Mouse (Mus musculus) thymus, postnatal 4 days (tissue): ENCODE data around the gene Scn5a.

Experiments used
- DNase-seq: peaks from one replicate; pipeline ENCODE4 v3.0.0; 2021

Gene Scn5a

DNA sequence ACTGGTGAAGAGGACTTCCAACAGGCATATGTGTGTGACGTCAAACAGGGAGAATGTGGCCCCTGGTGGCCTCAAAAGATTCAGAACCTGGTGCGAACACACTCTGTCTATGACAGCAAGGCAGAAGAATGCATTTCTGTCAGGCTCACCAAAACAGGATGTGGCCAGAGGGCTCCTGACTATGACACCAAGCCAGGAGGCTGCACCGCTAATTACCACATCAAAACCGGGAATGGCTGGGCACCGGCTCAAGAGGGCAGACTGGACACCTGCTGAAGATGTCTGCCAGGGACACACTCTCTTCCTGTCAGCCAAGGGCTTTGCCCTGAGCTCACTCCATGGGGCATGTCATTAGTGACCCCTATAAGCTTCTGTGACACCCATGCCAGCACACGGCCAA is 15.2 kb downstream of the Scn5a start:
- no peak for DNase-seq

- DNase-seq = no peak
These were observed 16.6 kb downstream of the Scn5a start for GRCm38 (mm10) chr9:119562256-119562655.

- no peak for DNase-seq
These were observed 17.1 kb downstream of the Scn5a start for GRCm38 (mm10) chr9:119561746-119562145.

DNA sequence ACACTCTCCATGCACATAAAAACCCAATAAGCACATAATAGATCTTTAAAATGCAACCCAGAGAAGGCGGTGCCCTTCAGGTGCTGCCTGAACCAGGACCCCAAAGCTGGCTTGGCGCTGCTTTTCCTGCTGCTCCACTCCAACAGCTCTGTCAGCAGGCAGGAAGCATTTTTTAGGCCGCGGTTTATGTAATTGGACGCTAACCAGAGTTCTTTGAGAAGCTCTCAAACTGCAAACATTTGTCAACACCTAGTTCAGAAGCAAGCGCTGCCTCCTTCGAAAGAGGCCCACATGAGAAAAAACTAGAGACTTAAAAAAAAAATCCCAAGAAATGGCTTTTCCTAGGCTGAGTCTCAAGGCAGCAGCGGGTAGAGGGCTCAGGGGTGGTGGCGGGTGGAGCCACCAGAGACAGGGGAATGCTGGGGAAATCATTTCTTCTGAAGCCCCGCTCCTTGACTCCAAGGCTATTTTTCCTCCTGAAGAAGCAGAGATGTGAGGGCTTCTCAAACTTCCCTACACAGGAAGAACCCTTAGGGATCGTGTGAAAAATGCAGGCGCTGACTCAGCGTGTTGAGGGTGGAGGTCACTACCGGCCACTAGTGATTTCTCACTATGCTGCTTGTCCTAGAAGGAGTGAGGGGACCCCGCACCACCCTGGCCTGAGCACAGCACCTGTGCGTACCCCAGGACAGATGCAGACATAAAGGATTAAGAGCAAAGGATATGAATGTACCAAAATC is 19.1 kb downstream of the Scn5a start:
- no peak for DNase-seq

DNA sequence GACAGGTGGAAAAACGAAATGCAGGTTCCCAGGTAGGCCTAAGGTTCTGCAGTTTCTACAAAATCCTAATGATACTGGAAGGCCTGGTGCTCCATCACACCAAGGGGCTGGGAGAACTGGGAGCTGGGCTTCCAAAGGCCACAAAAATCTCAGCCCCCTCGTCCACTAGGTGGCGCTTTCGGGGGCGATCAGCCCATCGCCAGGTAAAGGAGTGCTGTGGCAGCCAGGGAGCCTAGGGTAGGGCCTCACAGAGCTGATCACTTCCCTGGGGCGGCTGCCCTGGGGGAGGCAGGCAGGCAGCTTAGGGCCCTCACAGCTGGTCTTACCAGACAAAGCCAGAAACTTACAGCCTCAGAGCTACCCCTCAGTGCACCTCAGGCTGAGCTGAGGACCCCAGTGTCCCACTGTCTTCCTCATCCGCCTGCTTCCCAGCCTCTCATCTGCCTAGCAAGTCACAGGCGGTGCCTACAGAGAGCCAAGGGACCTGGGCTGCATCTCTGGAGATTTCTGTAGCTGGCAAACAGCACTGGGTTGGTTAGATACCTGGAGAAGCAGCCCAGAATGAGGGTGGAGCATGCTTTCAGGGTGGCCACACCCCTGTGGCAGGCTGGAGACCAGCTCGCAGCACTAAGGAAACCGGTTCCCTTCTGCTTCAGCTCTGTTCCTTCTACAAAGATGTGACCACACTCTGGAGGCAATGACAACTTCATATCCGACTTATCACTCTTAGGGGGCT is 20.5 kb downstream of the Scn5a start:
- DNase-seq = peak; percentile 84

DNA sequence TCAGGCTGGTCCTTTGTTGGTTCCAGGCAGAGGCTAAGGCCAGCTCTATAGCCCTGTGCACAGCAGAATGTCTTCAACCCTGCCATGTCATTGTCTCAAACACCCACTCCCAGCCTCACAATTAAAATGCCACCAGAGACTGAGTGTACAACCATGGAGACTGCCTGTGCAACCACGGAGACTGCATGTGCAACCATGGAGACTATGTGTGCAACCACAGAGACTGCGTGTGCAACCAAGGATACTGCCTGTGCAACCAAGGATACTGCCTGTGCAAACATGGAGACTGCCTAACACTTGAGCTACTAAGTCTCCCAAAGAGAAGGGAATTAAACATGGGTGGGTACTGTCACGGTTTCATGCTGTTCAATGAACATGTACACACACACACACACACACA is 22.8 kb downstream of the Scn5a start:
- no peak for DNase-seq

DNA sequence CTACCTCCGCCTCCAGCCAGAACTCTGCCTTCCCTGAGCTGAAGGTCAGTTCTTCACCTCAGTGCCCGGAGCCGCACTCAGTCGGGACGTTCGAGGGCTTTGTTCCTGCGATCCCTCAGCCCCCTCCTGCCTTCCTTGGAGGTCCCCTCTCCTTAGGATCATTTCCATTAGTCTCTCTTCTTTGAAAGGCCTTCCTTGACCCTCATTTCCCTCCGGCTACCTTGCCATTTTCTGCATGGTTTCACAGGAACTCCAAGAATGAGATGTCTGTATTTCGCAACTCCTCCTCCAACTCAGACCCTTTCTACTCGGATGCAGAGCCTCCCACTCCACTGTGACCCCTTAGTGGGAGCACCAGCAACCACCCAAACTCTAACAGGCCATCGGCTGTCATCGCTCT is 31.3 kb downstream of the Scn5a start:
- DNase-seq = no peak

DNA sequence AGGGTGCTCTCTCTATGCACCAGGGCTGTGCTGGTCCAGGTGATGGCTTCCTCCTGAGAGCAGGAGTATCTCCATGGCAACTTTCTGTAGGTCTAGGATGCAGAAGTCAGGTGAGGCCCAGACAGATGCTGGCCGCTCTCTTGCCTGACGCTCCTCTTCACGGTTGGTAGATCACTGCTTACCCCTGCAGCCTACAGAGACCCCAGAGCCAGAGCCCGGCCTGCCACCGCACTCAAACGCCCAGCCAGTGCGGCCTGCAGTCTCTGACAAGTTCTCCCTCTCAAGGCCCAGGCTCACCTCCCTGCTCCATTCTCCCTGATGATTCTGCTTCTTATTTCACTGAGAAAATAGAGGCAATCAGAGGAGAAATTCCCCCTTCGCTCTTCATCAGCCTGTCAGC is 31.7 kb downstream of the Scn5a start:
- no peak for DNase-seq

GRCm38 (mm10) chr9:119540726-119541125 is 38.1 kb downstream of the Scn5a start:
- DNase-seq = no peak

GRCm38 (mm10) chr9:119537823-119538222 is 41.0 kb downstream of the Scn5a start:
- no peak for DNase-seq

DNA sequence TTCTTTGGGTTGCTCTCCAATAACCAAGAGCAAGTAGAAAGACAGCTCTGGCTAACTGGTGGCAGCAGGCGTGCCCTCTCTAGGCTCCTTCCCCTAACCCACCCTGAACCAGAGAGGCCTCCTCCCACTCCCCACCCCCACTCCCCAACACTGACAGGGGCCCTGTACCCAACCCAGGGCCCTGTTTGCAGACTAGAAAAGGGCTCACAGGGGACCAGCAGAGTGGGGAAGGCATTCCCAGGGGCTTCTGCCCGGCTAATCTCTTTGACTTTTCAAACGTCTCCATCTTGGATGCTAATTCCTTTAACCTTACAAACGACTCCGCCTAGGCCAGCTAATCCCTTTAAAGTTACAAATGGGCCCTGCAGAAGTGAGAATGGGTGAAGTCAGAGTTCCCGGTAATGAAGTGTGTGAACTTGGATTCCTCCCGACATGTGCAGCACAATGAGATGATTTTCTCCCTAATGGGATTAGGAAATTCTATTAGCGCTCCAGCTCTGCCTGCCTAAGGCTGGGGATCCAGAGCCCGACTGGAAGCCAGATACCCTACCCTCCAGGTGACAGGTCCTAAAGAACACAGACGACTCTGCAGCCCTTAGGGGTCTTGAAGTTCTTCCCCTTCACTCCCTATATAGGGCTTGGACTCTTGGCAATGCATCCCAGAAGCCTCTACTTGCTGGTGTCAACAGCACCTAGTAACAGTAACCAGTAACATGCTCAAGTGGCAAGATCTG is 47.0 kb downstream of the Scn5a start:
- DNase-seq = no peak

- DNase-seq = no peak
These were observed 54.3 kb downstream of the Scn5a start for GRCm38 (mm10) chr9:119524511-119524910.

DNA sequence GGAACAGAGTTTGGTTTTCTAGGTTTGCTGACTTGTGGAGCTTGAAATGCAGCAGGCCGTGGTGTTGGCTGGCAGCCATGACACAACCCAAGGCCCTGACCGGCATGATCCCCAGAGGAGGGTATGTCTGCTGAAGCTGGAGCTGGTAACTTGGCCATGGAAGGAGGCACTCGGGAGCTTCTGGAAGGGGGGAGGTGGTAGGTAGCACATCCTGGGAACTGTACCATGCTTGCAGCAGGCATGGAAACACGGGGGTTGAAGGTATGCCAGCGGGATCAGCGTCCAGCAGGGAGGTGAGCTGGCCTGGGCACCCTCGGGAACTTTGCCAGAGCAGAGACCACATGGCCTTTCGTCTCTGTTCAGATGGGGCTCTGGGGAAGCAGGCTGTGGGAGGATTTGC is 55.5 kb downstream of the Scn5a start:
- no peak for DNase-seq

DNA sequence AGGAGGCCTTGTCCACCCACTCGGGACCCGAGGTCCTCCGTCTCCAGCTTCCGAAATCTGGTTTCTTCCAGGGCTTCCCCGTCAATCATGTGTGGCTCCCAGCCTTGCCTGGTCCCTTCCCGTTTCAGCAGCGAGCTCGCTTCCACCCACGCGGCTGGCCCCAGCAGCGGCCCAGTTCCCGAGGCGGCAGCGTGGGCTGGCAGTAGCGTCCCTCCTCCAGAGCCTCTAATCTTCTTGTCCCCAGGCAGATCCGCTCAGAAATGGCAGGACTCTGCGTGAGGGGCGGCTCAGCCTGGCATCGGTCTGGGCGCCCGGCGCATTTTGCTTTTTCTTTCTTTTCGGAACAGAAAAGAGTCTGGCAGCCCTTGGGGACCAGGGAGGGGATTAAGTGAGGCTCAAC is 59.7 kb downstream of the Scn5a start:
- no peak for DNase-seq

DNA sequence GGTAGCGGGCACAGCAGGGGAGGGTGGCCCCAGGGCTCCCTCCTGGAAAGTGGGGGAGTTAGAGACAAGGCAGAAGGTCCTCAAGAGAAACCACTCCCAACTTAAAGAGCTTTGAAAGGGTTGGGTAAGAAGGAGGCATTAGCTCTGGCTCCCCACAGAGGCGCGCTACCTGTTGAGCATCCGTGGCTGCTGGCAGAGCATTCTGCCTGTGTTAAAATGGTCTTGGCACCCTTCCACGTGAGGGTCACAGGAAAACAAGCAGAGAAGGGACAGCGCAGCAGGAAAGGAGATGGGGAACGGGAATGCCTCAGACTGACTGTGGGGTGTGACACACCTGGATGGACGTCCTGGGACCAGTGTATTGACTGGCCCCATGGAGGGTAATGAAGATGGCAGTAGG is 60.6 kb downstream of the Scn5a start:
- DNase-seq = no peak

DNA sequence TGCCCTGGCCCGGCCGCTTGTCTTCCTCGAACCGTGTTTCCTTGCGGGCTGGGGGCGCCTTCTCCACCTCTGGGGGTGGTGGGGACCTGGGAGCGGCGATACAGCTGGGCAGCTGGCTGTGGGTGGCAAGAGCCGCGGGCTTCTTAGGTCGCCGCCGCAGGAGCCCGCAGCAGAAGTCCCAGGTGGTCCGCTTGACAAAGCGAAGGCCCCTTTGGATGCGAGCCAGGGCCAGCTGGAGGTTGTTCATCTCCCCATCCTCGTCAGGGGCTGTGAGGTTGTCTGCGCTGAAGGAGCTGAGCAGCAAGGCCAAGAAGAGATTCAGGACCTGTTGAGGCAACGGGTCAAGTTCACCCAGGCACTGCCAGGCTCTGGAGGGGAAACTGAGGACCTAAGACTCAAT is 61.3 kb downstream of the Scn5a start:
- no peak for DNase-seq

GRCm38 (mm10) chr9:119516815-119517214 is 62.0 kb downstream of the Scn5a start:
- no peak for DNase-seq

DNA sequence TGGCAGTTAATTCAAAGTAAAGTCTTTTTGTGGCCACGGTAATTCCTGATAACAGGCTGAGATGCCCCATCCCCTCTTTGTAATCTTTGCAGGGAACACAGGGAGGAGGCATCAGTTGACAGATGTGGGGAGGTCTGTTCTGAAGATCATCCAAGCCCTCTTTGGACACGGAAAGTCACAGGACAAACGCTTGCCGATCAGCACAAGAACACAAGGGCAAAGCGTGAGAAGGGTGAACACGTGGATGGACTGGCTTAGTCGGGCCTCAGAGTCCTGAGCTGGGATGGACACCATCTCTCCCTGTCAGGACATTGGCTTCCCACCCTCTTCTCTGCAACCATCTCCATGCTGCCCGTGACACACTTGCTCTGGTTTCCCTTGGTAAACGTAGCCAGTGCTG is 63.4 kb downstream of the Scn5a start:
- no peak for DNase-seq

GRCm38 (mm10) chr9:119514986-119515385 is 63.8 kb downstream of the Scn5a start:
- DNase-seq = no peak

DNA sequence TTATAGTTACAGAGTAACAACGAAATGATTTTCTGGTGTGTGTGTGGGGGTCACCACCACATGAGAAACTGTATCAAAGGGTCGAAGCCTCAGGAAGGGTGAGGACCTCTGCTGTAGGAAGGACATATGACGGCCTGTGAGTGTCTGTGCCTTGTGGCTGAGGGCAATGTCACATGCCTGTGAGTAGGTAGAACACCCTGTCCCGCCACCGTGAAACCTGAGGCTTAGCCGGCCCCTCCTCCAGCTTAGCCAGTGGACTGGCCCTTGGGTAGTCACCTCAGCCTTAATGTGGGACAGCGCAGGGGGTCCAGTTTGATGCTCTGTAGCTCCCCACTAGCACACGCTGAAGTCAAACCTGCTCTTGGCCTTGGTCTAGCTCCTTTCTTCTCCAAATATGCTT is 65.0 kb downstream of the Scn5a start:
- no peak for DNase-seq

DNA sequence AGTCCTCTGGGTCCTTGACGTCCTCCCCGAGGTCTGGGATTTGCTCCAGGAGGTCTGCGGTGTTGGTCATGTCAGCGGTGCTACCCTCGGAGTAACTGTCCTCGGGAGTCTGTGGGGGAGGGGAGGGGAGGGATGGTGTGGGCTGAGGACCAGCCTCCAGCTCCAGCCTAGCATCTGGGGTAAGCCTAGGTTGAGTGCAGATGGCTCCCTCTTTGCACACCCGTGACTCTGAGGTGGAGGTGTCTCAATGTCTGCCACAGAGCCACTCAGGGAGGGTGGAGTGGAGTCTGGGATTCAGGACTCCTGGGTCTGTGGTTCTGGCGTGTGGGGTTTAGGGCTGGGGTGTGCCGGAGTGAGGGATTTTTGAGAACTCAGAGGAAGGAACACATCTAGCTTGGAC is 65.8 kb downstream of the Scn5a start:
- no peak for DNase-seq

DNA sequence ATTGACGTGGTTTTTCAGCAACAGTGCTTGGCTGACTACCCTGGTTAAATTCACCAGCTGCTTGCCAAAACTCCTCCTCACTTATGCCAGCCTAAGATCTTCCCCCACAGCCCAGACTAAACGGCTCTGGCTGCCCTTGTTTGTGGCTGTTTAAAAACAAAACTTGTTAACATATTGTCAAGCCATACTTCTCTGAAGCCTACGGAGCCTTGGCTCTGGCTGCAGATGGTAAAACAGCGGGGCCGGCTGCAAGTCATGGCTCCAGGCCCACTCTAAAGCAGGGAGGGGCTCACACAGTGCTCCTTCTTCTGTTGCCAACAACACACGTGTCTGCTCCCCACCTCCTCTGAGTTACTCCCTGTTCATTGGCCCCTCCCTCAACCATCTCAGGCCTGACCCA is 67.9 kb downstream of the Scn5a start:
- no peak for DNase-seq

- DNase-seq = no peak
These were observed 73.7 kb downstream of the Scn5a start for GRCm38 (mm10) chr9:119504981-119505658.
